Mouse (Mus musculus) intestine, embryonic 14.5 days (tissue): Measurements from ENCODE around the gene Snx17. TPM values are rescaled to one million over a fixed set of nuclear protein-coding genes. Genes with fewer than 3 reads are reported as not detected.

Experiments used
- ATAC-seq: fragments of 200-750 bp; cut with Nextera tagmentation; replicated peaks from 2 replicates; pipeline ENCODE4 v1.8.0; 2017; ENCODE audit warnings: low read depth, moderate number of reproducible peaks, moderate TSS enrichment, moderate library complexity; ENCODE audit not compliant: low FRiP score, low TSS enrichment
- DNase-seq: peaks from one replicate; pipeline ENCODE4 v3.0.0-alpha.2; 2018; ENCODE audit warnings: low spot score
- H3K27ac ChIP-seq: fragments of 300-500 bp; sonication (generic); 2 replicates; pipeline ENCODE4 v1.5.1; 2014; ENCODE audit warnings: low read depth, mild to moderate bottlenecking, control low read depth
- H3K27me3 ChIP-seq: fragments of 300-500 bp; sonication (generic); replicated peaks from 2 replicates; pipeline ENCODE4 v1.6.1; 2014; ENCODE audit warnings: low read length, control low read depth; ENCODE audit not compliant: control insufficient read depth, insufficient read depth
- H3K36me3 ChIP-seq: fragments of 300-500 bp; sonication (generic); 2 replicates; pipeline ENCODE4 v1.6.1; 2014; ENCODE audit warnings: low read length, control low read depth; ENCODE audit not compliant: control insufficient read depth, insufficient read depth
- H3K4me1 ChIP-seq: fragments of 300-500 bp; sonication (generic); replicated peaks from 2 replicates; pipeline ENCODE4 v1.6.1; 2014; ENCODE audit warnings: low read length, control low read depth, mixed read lengths; ENCODE audit not compliant: control insufficient read depth, insufficient read depth
- H3K4me2 ChIP-seq: fragments of 300-500 bp; sonication (generic); 2 replicates; pipeline ENCODE4 v1.6.1; 2014; ENCODE audit warnings: low read length
- H3K4me3 ChIP-seq: fragments of 300-500 bp; sonication (generic); 2 replicates; pipeline ENCODE4 v1.5.1; 2014; ENCODE audit warnings: low read depth, low read length, control low read depth, mixed read lengths
- H3K9ac ChIP-seq: fragments of 300-500 bp; sonication (generic); 2 replicates; pipeline ENCODE4 v1.6.1; 2014; ENCODE audit warnings: mild to moderate bottlenecking, low read length
- H3K9me3 ChIP-seq: fragments of 300-500 bp; sonication (generic); 2 replicates; pipeline ENCODE4 v1.6.1; 2016; ENCODE audit warnings: low read length, control low read depth; ENCODE audit not compliant: control insufficient read depth
- WGBS: fragments of 180-500 bp; shearing (Covaris S2); extraction: QIAGEN DNeasy Blood & Tissue Kit; methylation state at CpG from one replicate; pipeline ENCODE4 v1.1.7; 2014; 5-methylcytosine and 5-hydroxymethylcytosine counted together
- polyA plus RNA-seq: library from polyadenylated mRNA; unstranded; fragments of >200 nt; fragmentation: Nextera tagmentation; extraction: Ambion mirVana; gene quantifications from 2 replicates; pipeline ENCODE4 v1.2.1, GENCODE M21; 2014

Gene Snx17
- polyA plus RNA-seq, result 127 and 134 TPM in 2 replicates

DNA sequence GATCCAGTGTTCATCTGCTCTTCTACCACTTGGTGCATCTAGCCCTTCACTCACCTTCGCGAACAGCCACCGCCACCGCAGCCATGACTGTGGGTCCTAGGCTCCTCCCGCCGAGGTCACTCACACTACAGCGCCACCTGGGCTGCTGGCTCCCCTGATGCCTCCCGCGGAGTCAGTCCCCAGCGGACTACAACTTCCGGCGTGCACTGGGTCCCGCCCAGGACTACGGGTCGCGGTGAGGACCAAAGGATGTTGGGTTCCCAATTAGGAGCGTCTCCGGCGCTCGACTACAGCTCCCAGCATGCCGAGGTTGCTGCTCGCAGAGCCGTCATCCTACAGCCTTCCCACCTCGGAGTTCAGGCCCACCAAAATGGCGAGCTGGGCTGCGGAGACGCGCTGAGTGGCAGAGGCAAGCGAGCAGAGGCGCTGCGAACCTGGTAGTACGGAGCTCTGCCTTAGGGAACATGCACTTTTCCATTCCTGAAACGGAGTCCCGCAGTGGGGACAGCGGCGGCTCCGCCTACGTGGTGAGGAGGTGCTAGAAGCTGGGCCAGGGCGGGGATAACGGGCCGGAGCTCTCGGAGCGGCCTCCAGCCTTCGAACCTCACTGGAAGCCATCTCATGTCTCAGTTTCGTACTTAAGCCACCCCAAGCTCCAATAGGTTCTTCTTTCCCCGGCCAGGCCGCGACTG lies at the start of gene Snx17, which contains the start of gene Eif2b4:
Snx17 (plus strand) TSS at position 289 of the 692 bp plus-strand sequence.
Eif2b4 (minus strand) TSS at position 492 of the 692 bp plus-strand sequence.
- DNase-seq (peak; percentile 99), ATAC-seq (peak; percentile 97)
- Histone ChIP-seq H3K9me3 (no peaks in the 10 kb centered on the region), H3K27ac (peak within 1 kb of the TSS; percentile 80), H3K4me1 (peaks cover 15% of the 10 kb centered on the region), H3K36me3 (peaks cover 66% of the 10 kb centered on the region), H3K4me3 (peak within 1 kb of the TSS; percentile 80), H3K9ac (peak within 1 kb of the TSS; percentile 93), H3K4me2 (peak within 1 kb of the TSS; percentile 83), H3K27me3 (no peaks in the 10 kb centered on the region)
- under 1% methylated on average over 46 of the region's 48 CpGs for WGBS

GRCm38 (mm10) chr5:31149781-31150180 lies 43.2 kb upstream of the Snx17 start:
- H3K27ac ChIP-seq, result no peak overlapping the region
- H3K36me3 ChIP-seq, result peaks cover 11% of the 10 kb centered on the region; the same call in 1 of the 2 replicates
- no peak overlapping the region for H3K9ac ChIP-seq
- no peaks in the 10 kb centered on the region for H3K27me3 ChIP-seq
- no peaks in the 10 kb centered on the region for H3K9me3 ChIP-seq
- H3K4me2 ChIP-seq, result no peak overlapping the region
- H3K4me3 ChIP-seq, result no peak overlapping the region
- DNase-seq (no peak), ATAC-seq (no peak)
- H3K4me1 ChIP-seq, result no peaks in the 10 kb centered on the region; the same call in 1 of the 2 replicates
- WGBS, result 82% methylated on average over 4 of the region's 4 CpGs

DNA sequence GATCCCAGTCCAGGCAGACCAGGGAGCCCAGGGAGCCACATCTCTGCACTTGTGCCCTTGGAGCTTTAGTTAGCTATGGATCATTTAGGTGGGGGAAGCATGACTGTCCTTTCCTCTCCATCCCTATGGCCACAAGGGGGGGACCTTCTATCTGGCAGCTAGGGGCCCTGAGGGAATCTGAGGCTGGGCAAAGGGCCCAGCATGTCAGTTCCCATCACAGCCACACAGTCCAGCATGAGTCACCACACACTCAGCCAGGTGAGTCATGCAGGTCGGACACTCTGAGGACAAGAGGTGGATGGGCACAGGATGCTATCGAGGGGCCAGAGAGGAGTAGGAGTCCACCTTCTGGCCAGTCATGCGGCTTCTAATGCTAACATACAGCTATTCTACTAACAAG lies 41.3 kb upstream of the Snx17 start:
- no peak overlapping the region for H3K9ac ChIP-seq
- ATAC-seq, result no peak
- DNase-seq, result no peak
- H3K4me3 ChIP-seq, result no peak overlapping the region
- H3K36me3 ChIP-seq, result peaks cover 18% of the 10 kb centered on the region
- no peak overlapping the region for H3K4me2 ChIP-seq
- no peaks in the 10 kb centered on the region for H3K27me3 ChIP-seq
- WGBS, result 81% methylated on average over 3 of the region's 3 CpGs
- no peaks in the 10 kb centered on the region for H3K9me3 ChIP-seq
- no peaks in the 10 kb centered on the region; the same call in 1 of the 2 replicates for H3K4me1 ChIP-seq
- no peak overlapping the region for H3K27ac ChIP-seq

DNA sequence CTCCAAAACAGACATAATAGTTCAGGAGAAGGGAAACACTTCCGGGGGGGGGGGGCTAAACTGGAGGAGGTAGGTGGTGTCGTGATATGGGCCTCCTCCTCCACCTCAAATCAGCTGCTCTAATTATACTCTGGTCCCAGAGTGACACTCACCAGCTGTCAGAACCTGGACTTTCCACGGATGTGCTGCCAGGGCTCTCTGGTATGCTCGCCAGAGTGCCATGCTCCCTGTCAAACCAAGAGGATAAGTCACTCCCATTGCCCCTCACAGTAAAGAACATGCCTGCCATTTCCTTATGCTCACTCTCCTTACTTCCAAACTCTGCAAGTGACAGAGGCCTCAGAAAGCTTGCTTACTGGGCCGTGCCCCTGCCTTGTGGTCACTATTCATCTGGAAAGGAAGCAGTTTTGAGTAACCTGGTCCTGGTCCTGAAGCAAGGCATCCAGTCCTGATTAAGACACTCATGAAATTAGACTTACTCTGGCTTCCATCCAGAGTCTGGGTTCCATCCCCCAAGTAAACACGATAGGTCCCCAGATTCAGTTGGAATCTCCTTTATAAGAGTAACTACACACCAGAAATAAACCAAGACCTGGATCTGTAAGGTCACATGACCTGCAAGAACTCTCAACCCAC lies 39.4 kb upstream of the Snx17 start:
- Histone ChIP-seq H3K9ac (peak overlapping the region; percentile 56), H3K4me2 (peak overlapping the region; percentile 96), H3K36me3 (peaks cover 34% of the 10 kb centered on the region), H3K9me3 (no peaks in the 10 kb centered on the region), H3K27ac (peak overlapping the region; percentile 23; the same call in 1 of the 2 replicates), H3K4me1 (no peaks in the 10 kb centered on the region; the same call in 1 of the 2 replicates), H3K27me3 (no peaks in the 10 kb centered on the region), H3K4me3 (peak overlapping the region; percentile 74)
- 28% methylated on average over 6 of the region's 6 CpGs for WGBS
- no peak for DNase-seq
- peak; percentile 13 for ATAC-seq

- H3K36me3 ChIP-seq, result peaks cover 39% of the 10 kb centered on the region
- H3K4me2 ChIP-seq, result peak within 1 kb of the TSS; percentile 96
- DNase-seq, result peak; percentile 87
- no peaks in the 10 kb centered on the region for H3K27me3 ChIP-seq
- H3K4me1 ChIP-seq, result no peaks in the 10 kb centered on the region; the same call in 1 of the 2 replicates
- ATAC-seq, result peak; percentile 94
- no peaks in the 10 kb centered on the region for H3K9me3 ChIP-seq
- H3K9ac ChIP-seq, result peak within 1 kb of the TSS; percentile 56
- H3K27ac ChIP-seq, result peak within 1 kb of the TSS; percentile 23; the same call in 1 of the 2 replicates
- H3K4me3 ChIP-seq, result peak within 1 kb of the TSS; percentile 74
- 1% methylated on average over 19 of the region's 19 CpGs for WGBS
Measured at GRCm38 (mm10) chr5:31154152-31154553, 38.9 kb upstream of the Snx17 start, which contains the start of gene Mpv17. Gene Mpv17 (minus strand): TSS chr5:31154251.

- no peak for DNase-seq
- Histone ChIP-seq H3K9ac (no peak overlapping the region), H3K9me3 (no peaks in the 10 kb centered on the region), H3K4me2 (no peak overlapping the region), H3K4me1 (no peaks in the 10 kb centered on the region), H3K36me3 (peaks cover 89% of the 10 kb centered on the region), H3K27ac (no peak overlapping the region), H3K27me3 (no peaks in the 10 kb centered on the region), H3K4me3 (no peak overlapping the region)
- no peak for ATAC-seq
Measured at GRCm38 (mm10) chr5:31162462-31162861, 30.6 kb upstream of the Snx17 start.

DNA sequence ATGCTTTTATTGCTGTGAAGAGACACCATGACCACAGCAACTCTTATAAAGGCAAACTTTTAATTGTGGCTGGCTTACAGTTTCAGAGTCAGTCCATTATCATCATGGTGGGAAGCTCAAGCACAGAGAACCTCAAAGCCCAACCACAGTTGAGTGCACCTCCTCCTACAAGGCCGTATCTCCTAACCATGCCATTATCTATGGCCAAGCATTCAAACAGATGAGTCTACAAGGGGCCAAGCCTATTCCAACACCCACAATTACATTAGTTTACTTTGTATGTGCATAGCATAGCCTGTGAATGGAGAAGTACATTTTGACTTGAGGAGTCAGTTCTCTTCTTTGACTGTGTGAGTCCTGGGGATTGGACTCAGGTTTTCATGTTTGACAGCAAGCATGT lies 28.1 kb upstream of the Snx17 start:
- H3K27me3 ChIP-seq, result no peaks in the 10 kb centered on the region
- ATAC-seq (no peak), DNase-seq (no peak)
- H3K4me2 ChIP-seq, result no peak overlapping the region
- peaks cover 89% of the 10 kb centered on the region for H3K36me3 ChIP-seq
- WGBS, result 89% methylated on average over 1 of the region's 1 CpGs
- no peak overlapping the region for H3K9ac ChIP-seq
- H3K4me3 ChIP-seq, result no peak overlapping the region
- H3K4me1 ChIP-seq, result no peaks in the 10 kb centered on the region
- H3K9me3 ChIP-seq, result no peaks in the 10 kb centered on the region
- no peak overlapping the region for H3K27ac ChIP-seq

- H3K9ac ChIP-seq, result no peak overlapping the region
- H3K36me3 ChIP-seq, result peaks cover 93% of the 10 kb centered on the region
- no peak overlapping the region for H3K27ac ChIP-seq
- ATAC-seq (no peak), DNase-seq (no peak)
- no peaks in the 10 kb centered on the region for H3K9me3 ChIP-seq
- H3K4me2 ChIP-seq, result no peak overlapping the region
- 93% methylated on average over 4 of the region's 4 CpGs for WGBS
- no peaks in the 10 kb centered on the region for H3K27me3 ChIP-seq
- H3K4me1 ChIP-seq, result no peaks in the 10 kb centered on the region
- no peak overlapping the region for H3K4me3 ChIP-seq
Measured at GRCm38 (mm10) chr5:31168630-31169029, 24.4 kb upstream of the Snx17 start.
